Mouse (Mus musculus): ENCODE results near the gene Rbpms2. TPM values are rescaled to one million over a fixed set of nuclear protein-coding genes. Genes with fewer than 3 reads are reported as not detected.
"Not testable (repeated sequence)": the region's sequence is repeated elsewhere in the genome, so short reads cannot be mapped to it uniquely, and the experiment has no call there.

Rbpms2 gene
- polyA plus RNA-seq, 1 experiment = 32.1 TPM

DNA sequence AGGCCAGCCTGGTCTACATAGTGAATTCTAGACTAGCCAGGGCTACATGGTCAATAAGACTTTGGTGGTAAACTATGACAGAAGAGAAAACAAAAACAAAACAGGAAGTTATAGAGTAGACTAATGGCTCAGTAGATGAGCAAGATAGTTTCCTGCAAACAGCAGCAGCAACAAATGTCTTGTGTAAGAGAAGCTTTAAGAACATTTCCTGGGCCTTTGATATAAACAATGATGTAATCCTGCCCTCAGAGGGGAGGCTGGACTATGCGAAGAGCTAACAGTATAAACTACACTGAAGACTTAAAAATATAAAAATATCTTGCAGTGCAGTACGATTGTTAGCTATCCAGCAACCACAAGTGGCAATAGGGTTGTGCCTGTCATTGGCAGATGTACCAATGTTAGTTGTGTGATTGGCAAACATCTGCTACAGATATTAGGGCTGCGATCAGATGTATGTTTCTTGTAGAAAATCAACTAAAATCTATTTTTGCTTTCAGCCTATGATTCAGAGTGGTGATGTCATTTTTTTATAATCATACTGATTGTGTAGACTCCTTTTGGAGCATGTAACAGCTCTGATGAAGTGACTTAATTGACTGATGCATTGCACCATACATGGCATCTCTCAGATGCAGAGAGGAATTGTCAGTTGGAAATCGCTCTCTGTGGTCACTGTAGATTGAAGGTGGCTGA, 51.6 kb downstream of the Rbpms2 start:
- TF ChIP-seq POLR2AphosphoS2 (IDR thresholded peaks at IDR 0.05; ENCODE audit: insufficient read length, low read depth) (no peak), MAX (IDR thresholded peaks at IDR 0.05; ENCODE audit: low read depth) (no peak), TCF12 (IDR thresholded peaks at IDR 0.05; ENCODE audit: insufficient read depth, poor library complexity, severe bottlenecking) (no peak), CEBPB (IDR thresholded peaks at IDR 0.05; ENCODE audit: insufficient read depth, poor library complexity, severe bottlenecking) (0 out of 2 replicates have a peak, but pooled peaks have one; percentile 6), POLR2A (IDR thresholded peaks at IDR 0.05; ENCODE audit: insufficient read length, low read depth) (no peak)
- Histone ChIP-seq H3K36me3 (ENCODE audit: control insufficient read depth, insufficient read depth) (no peaks in the 10 kb centered on the region), H3K4me2 (ENCODE audit: low read depth) (peak overlapping the region; percentile 49), H3K27me3 (ENCODE audit: control insufficient read depth, insufficient read depth, insufficient read length) (no peaks in the 10 kb centered on the region), H3ac (ENCODE audit: control insufficient read depth, insufficient read length) (no peak overlapping the region), H3K4me3 (no peak overlapping the region), H3K79me2 (ENCODE audit: control insufficient read depth, insufficient read depth) (peaks cover 77% of the 10 kb centered on the region)

DNA sequence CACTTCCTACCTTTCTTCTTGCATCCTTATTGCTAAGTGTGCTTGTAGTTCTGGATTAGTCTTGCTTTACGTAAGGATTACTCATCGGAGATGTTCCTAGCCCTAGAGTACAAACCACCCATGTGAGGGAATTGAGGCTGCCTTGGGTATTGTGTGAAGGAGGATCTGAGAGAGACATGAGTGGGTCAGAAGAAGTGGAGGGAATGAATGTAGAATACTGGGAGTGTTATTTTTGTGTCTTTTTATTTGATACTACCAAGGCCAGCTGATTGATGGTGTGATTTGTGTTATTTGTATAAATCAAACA, 52.1 kb downstream of the Rbpms2 start:
- H3K27me3 ChIP-seq (ENCODE audit: control insufficient read depth, insufficient read depth, insufficient read length) = no peaks in the 10 kb centered on the region
- H3K4me3 ChIP-seq = no peak overlapping the region
- peak overlapping the region; percentile 49 for H3K4me2 ChIP-seq (ENCODE audit: low read depth)
- TF ChIP-seq MYOG (IDR thresholded peaks at IDR 0.05; ENCODE audit: control insufficient read depth in 1 of 3, insufficient read depth in 1 of 3, insufficient read length in 2 of 3, low read depth in 2 of 3) = no peak
- TF ChIP-seq MAX (IDR thresholded peaks at IDR 0.05; ENCODE audit: low read depth) = no peak
- no peak for TF ChIP-seq POLR2AphosphoS2 (IDR thresholded peaks at IDR 0.05; ENCODE audit: insufficient read length, low read depth)
- no peak for TF ChIP-seq SRF (IDR thresholded peaks at IDR 0.05; ENCODE audit: control insufficient read depth, insufficient read length, low read depth)
- TF ChIP-seq MYOD1 (IDR thresholded peaks at IDR 0.05; ENCODE audit: control insufficient read depth in 1 of 3, insufficient read length in 2 of 3, low read depth in 2 of 3) = no peak
- no peak for TF ChIP-seq E2F4 (IDR thresholded peaks at IDR 0.05; ENCODE audit: insufficient read depth)
- no peak for TF ChIP-seq USF1 (IDR thresholded peaks at IDR 0.05; ENCODE audit: low read depth)
- TF ChIP-seq POLR2A (IDR thresholded peaks at IDR 0.05; ENCODE audit: insufficient read length, low read depth) = no peak
- no peak for TF ChIP-seq TCF3 (IDR thresholded peaks at IDR 0.05; ENCODE audit: insufficient read length, low read depth)
- H3K36me3 ChIP-seq (ENCODE audit: control insufficient read depth, insufficient read depth) = peaks cover 5% of the 10 kb centered on the region
- H3K79me2 ChIP-seq (ENCODE audit: control insufficient read depth, insufficient read depth) = peaks cover 77% of the 10 kb centered on the region
- no peak overlapping the region for H3ac ChIP-seq (ENCODE audit: control insufficient read depth, insufficient read length)

DNA sequence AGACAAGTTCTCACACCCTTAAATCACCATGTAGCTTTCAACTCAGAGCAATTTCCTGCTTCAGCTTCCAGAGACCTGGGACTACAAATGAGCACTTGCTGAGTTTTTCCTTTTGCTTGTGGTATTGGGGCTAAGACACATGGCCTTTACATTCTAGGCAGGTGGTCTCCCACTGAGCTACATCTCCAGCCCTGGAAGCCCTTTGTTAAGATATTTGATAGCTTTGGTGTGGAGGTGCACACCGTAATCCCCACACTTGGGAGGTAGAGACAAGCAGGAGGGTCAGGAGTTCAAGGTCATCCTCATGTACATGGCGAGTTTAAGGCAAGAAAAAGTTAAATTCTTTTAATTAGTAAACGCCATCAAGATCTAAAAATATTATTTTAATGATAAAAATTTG, 52.7 kb downstream of the Rbpms2 start:
- H3K27me3 ChIP-seq (ENCODE audit: control insufficient read depth, insufficient read depth, insufficient read length) = no peaks in the 10 kb centered on the region
- no peak overlapping the region for H3ac ChIP-seq (ENCODE audit: control insufficient read depth, insufficient read length)
- H3K36me3 ChIP-seq (ENCODE audit: control insufficient read depth, insufficient read depth) = peaks cover 6% of the 10 kb centered on the region
- H3K79me2 ChIP-seq (ENCODE audit: control insufficient read depth, insufficient read depth) = peaks cover 72% of the 10 kb centered on the region
- no peak overlapping the region for H3K4me3 ChIP-seq
- no peak overlapping the region for H3K4me2 ChIP-seq (ENCODE audit: low read depth)
- no peak for TF ChIP-seq POLR2A (IDR thresholded peaks at IDR 0.05; ENCODE audit: insufficient read length, low read depth)
- TF ChIP-seq TCF3 (IDR thresholded peaks at IDR 0.05; ENCODE audit: insufficient read length, low read depth) = no peak
- no peak for TF ChIP-seq CEBPB (IDR thresholded peaks at IDR 0.05; ENCODE audit: insufficient read depth, poor library complexity, severe bottlenecking)
- TF ChIP-seq MYOG (IDR thresholded peaks at IDR 0.05; ENCODE audit: control insufficient read depth in 1 of 3, insufficient read depth in 1 of 3, insufficient read length in 2 of 3, low read depth in 2 of 3) = no peak
- TF ChIP-seq MYOD1 (IDR thresholded peaks at IDR 0.05; ENCODE audit: control insufficient read depth in 1 of 3, insufficient read length in 2 of 3, low read depth in 2 of 3) = no peak
- TF ChIP-seq SRF (IDR thresholded peaks at IDR 0.05; ENCODE audit: control insufficient read depth, insufficient read length, low read depth) = no peak
- TF ChIP-seq POLR2AphosphoS2 (IDR thresholded peaks at IDR 0.05; ENCODE audit: insufficient read length, low read depth) = no peak
- no peak for TF ChIP-seq USF1 (IDR thresholded peaks at IDR 0.05; ENCODE audit: low read depth)
- TF ChIP-seq REST (IDR thresholded peaks at IDR 0.05; ENCODE audit: insufficient read depth, insufficient read length) = no peak
- no peak for TF ChIP-seq TCF12 (IDR thresholded peaks at IDR 0.05; ENCODE audit: insufficient read depth, poor library complexity, severe bottlenecking)
- TF ChIP-seq MAX (IDR thresholded peaks at IDR 0.05; ENCODE audit: low read depth) = no peak

DNA sequence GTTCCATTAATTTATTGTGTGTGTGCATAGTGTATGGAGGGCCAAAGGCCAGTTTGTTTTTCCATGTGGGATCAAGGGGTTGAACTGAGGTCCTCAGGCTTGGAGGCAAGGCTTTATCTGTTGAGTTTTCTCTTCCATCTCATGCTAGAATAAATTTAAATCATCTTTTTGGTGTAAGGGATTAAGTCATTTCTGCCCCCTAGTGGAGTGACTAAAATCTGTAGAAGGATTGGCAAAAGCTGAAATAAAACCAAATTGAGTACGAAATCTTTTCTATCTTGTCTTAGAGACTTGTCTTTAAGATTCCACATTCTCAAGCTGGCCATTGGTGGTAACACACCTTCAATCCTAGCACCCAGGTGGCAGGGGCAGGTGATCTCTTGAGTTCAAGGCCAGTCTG, 53.5 kb downstream of the Rbpms2 start:
- Histone ChIP-seq H3K79me2 (ENCODE audit: control insufficient read depth, insufficient read depth) (peaks cover 64% of the 10 kb centered on the region), H3K4me2 (ENCODE audit: low read depth) (no peak overlapping the region), H3ac (ENCODE audit: control insufficient read depth, insufficient read length) (no peak overlapping the region), H3K4me3 (no peak overlapping the region), H3K27me3 (ENCODE audit: control insufficient read depth, insufficient read depth, insufficient read length) (no peaks in the 10 kb centered on the region), H3K36me3 (ENCODE audit: control insufficient read depth, insufficient read depth) (peaks cover 12% of the 10 kb centered on the region)
- TF ChIP-seq MAX (IDR thresholded peaks at IDR 0.05; ENCODE audit: low read depth) = no peak
- TF ChIP-seq CEBPB (IDR thresholded peaks at IDR 0.05; ENCODE audit: insufficient read depth, poor library complexity, severe bottlenecking) = no peak
- TF ChIP-seq MYOG (IDR thresholded peaks at IDR 0.05; ENCODE audit: control insufficient read depth in 1 of 3, insufficient read depth in 1 of 3, insufficient read length in 2 of 3, low read depth in 2 of 3) = no peak
- TF ChIP-seq REST (IDR thresholded peaks at IDR 0.05; ENCODE audit: insufficient read depth, insufficient read length) = no peak
- TF ChIP-seq USF1 (IDR thresholded peaks at IDR 0.05; ENCODE audit: low read depth) = no peak
- TF ChIP-seq MYOD1 (IDR thresholded peaks at IDR 0.05; ENCODE audit: control insufficient read depth in 1 of 3, insufficient read length in 2 of 3, low read depth in 2 of 3) = no peak
- no peak for TF ChIP-seq POLR2AphosphoS2 (IDR thresholded peaks at IDR 0.05; ENCODE audit: insufficient read length, low read depth)
- no peak for TF ChIP-seq POLR2A (IDR thresholded peaks at IDR 0.05; ENCODE audit: insufficient read length, low read depth)
- TF ChIP-seq TCF12 (IDR thresholded peaks at IDR 0.05; ENCODE audit: insufficient read depth, poor library complexity, severe bottlenecking) = no peak
- TF ChIP-seq SRF (IDR thresholded peaks at IDR 0.05; ENCODE audit: control insufficient read depth, insufficient read length, low read depth) = no peak
- TF ChIP-seq TCF3 (IDR thresholded peaks at IDR 0.05; ENCODE audit: insufficient read length, low read depth) = no peak
- no peak for TF ChIP-seq E2F4 (IDR thresholded peaks at IDR 0.05; ENCODE audit: insufficient read depth)

DNA sequence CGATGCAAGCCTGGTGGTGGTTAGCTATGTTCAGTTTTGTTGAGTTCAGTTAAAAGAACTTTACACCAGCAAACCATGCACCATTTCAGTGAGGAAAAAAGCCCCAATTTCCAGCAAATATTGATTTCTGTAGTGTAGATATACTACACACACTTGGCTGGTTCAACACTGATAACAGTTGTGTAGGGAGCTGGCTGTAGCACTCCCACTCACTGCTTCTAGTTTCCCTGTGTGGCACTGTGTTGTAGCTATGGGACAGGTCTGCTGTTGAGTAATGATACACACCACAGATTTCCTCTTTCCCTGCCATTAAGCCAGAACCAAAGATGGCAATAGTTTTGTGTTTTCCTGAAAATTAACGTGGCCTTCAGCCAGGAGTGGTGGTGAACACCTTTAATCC, 55.3 kb downstream of the Rbpms2 start:
- H3K36me3 ChIP-seq (ENCODE audit: control insufficient read depth, insufficient read depth) = peaks cover 19% of the 10 kb centered on the region
- H3K27me3 ChIP-seq (ENCODE audit: control insufficient read depth, insufficient read depth, insufficient read length) = no peaks in the 10 kb centered on the region
- H3K79me2 ChIP-seq (ENCODE audit: control insufficient read depth, insufficient read depth) = peaks cover 50% of the 10 kb centered on the region
- H3ac ChIP-seq (ENCODE audit: control insufficient read depth, insufficient read length) = no peak overlapping the region
- no peak overlapping the region for H3K4me2 ChIP-seq (ENCODE audit: low read depth)
- no peak overlapping the region for H3K4me3 ChIP-seq
- no peak for TF ChIP-seq E2F4 (IDR thresholded peaks at IDR 0.05; ENCODE audit: insufficient read depth)
- no peak for TF ChIP-seq POLR2AphosphoS2 (IDR thresholded peaks at IDR 0.05; ENCODE audit: insufficient read length, low read depth)
- TF ChIP-seq SRF (IDR thresholded peaks at IDR 0.05; ENCODE audit: control insufficient read depth, insufficient read length, low read depth) = no peak
- TF ChIP-seq TCF3 (IDR thresholded peaks at IDR 0.05; ENCODE audit: insufficient read length, low read depth) = no peak
- no peak for TF ChIP-seq MAX (IDR thresholded peaks at IDR 0.05; ENCODE audit: low read depth)
- no peak for TF ChIP-seq USF1 (IDR thresholded peaks at IDR 0.05; ENCODE audit: low read depth)
- TF ChIP-seq POLR2A (IDR thresholded peaks at IDR 0.05; ENCODE audit: insufficient read length, low read depth) = no peak
- TF ChIP-seq MYOG (IDR thresholded peaks at IDR 0.05; ENCODE audit: control insufficient read depth in 1 of 3, insufficient read depth in 1 of 3, insufficient read length in 2 of 3, low read depth in 2 of 3) = no peak
- TF ChIP-seq TCF12 (IDR thresholded peaks at IDR 0.05; ENCODE audit: insufficient read depth, poor library complexity, severe bottlenecking) = no peak
- TF ChIP-seq MYOD1 (IDR thresholded peaks at IDR 0.05; ENCODE audit: control insufficient read depth in 1 of 3, insufficient read length in 2 of 3, low read depth in 2 of 3) = no peak
- TF ChIP-seq CEBPB (IDR thresholded peaks at IDR 0.05; ENCODE audit: insufficient read depth, poor library complexity, severe bottlenecking) = no peak

DNA sequence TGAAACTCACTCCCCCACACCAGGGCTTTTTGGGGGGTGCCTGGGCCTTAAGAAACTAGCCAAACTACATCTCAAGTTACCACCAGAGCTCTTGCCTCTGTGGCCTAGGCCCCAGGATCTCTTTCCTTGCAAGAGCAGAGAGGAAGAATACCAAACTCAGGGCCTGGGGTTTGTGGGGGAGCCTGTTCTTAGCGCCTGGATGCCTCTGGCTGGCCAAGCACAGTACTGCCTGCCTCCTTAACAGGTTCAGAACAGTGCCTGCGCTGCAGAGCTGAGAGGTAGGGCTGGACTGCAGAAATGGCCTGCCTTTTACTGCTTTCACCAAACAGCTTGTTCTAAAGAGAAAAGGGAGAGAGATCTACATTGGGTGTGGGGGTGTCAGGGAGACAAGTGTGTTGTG, 60.4 kb downstream of the Rbpms2 start:
- H3K4me2 ChIP-seq (ENCODE audit: low read depth); H3K79me2 ChIP-seq (ENCODE audit: control insufficient read depth, insufficient read depth); H3ac ChIP-seq (ENCODE audit: control insufficient read depth, insufficient read length); H3K27me3 ChIP-seq (ENCODE audit: control insufficient read depth, insufficient read depth, insufficient read length); H3K4me3 ChIP-seq: not testable (repeated sequence)
- H3K36me3 ChIP-seq (ENCODE audit: control insufficient read depth, insufficient read depth) = peaks cover 33% of the 10 kb centered on the region

Data from myocyte (in vitro differentiated cells).